ENCODE assay signal across 25 mouse cellular contexts in genomic region chr2:104261741-104262067, GRCm38 (mm10).
"Had no signal": no experiment of that assay in that cellular context is flagged by ENCODE, and none has a peak within 500 bp of the region (broad histone marks: within the 10 kb centered on the region; RNA-seq: fewer than 3 reads in every experiment).

No protein-coding gene starts in this region.

- H3K27me3 ChIP-seq: embryonic facial prominence, embryonic 12.5 days; embryonic facial prominence, embryonic 13.5 days; embryonic facial prominence, embryonic 15.5 days; forebrain, embryonic 12.5 days; forebrain, embryonic 13.5 days; forebrain, embryonic 15.5 days had no signal

- H3K36me3 ChIP-seq: embryonic facial prominence, embryonic 10.5 days; embryonic facial prominence, embryonic 12.5 days; embryonic facial prominence, embryonic 13.5 days; embryonic facial prominence, embryonic 15.5 days; forebrain, embryonic 10.5 days; forebrain, embryonic 12.5 days; forebrain, embryonic 15.5 days had no signal

- H3K27ac ChIP-seq: embryonic facial prominence, embryonic 10.5 days; embryonic facial prominence, embryonic 12.5 days; embryonic facial prominence, embryonic 13.5 days; embryonic facial prominence, embryonic 15.5 days; forebrain, embryonic 10.5 days; forebrain, embryonic 12.5 days; forebrain, embryonic 13.5 days; forebrain, embryonic 15.5 days; gastrocnemius, adult 2 months; heart, adult 2 months had no signal

- H3K4me1 ChIP-seq: embryonic facial prominence, embryonic 12.5 days; embryonic facial prominence, embryonic 13.5 days; embryonic facial prominence, embryonic 15.5 days; forebrain, embryonic 10.5 days; forebrain, embryonic 13.5 days had no signal

- ATAC-seq: forebrain, embryonic 13.5 days; forebrain, embryonic 14.5 days; forebrain, embryonic 15.5 days; forebrain, embryonic 16.5 days had no signal

- H3K4me3 ChIP-seq: embryonic facial prominence, embryonic 10.5 days; embryonic facial prominence, embryonic 12.5 days; embryonic facial prominence, embryonic 13.5 days; embryonic facial prominence, embryonic 15.5 days; erythroblast, embryonic 14.5 days; forebrain, embryonic 10.5 days; forebrain, embryonic 12.5 days; forebrain, embryonic 13.5 days; forebrain, embryonic 15.5 days; gastrocnemius, adult 2 months; heart, adult 2 months had no signal

- H3K9ac ChIP-seq: embryonic facial prominence, embryonic 12.5 days; embryonic facial prominence, embryonic 13.5 days; embryonic facial prominence, embryonic 15.5 days; forebrain, embryonic 12.5 days; forebrain, embryonic 13.5 days; forebrain, embryonic 15.5 days; forebrain, postnatal 0 days had no signal

- DNase-seq: cerebellum, adult 8-10 months; cerebellum, adult 9-10 months; cerebellum, postnatal 10 days; cerebellum, postnatal 14 days; cerebellum, postnatal 25 days; cerebellum, postnatal 36 days; embryo, embryonic 11 days; forebrain, postnatal 0 days; gastrocnemius, adult 2 months; gastrocnemius, postnatal 10 days; gastrocnemius, postnatal 14 days; gastrocnemius, postnatal 25 days; gastrocnemius, postnatal 36 days; heart, adult 2 months had no signal

- H3K9me3 ChIP-seq: embryonic facial prominence, embryonic 10.5 days; embryonic facial prominence, embryonic 12.5 days; embryonic facial prominence, embryonic 13.5 days; embryonic facial prominence, embryonic 15.5 days; forebrain, embryonic 10.5 days; forebrain, embryonic 12.5 days; forebrain, embryonic 13.5 days; forebrain, embryonic 15.5 days had no signal

- H3K4me2 ChIP-seq: embryonic facial prominence, embryonic 12.5 days; embryonic facial prominence, embryonic 13.5 days; embryonic facial prominence, embryonic 15.5 days; forebrain, embryonic 12.5 days; forebrain, embryonic 13.5 days; forebrain, embryonic 15.5 days had no signal
